Mouse (Mus musculus): ENCODE data around the gene Mettl8.

The Mettl8 gene

DNA sequence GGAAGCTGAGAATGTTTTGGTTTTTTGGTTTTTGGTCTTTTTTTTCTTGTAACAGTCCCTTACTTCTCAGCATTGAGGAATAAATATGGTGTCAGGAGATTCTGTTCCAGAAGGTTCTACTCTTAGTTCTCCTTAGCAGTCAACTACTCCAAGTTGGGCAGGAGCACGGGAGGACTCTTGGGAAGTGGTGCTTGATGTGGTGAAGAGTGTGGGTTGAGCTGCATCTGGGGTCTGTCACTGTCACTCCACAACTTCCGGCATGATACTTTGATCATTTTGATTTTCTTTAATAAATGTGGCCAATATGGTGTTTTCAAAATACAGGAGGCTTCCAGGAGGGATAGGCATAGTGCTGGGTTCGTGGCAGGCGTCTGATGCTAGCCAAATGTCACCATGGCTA lies 22.4 kb downstream of the Mettl8 start:
- in situ Hi-C loops (cut with MboI) = loop anchor here (5.0 kb wide), 1 partner anchor 71 kb away; no protein-coding TSS in a partner anchor

DNA sequence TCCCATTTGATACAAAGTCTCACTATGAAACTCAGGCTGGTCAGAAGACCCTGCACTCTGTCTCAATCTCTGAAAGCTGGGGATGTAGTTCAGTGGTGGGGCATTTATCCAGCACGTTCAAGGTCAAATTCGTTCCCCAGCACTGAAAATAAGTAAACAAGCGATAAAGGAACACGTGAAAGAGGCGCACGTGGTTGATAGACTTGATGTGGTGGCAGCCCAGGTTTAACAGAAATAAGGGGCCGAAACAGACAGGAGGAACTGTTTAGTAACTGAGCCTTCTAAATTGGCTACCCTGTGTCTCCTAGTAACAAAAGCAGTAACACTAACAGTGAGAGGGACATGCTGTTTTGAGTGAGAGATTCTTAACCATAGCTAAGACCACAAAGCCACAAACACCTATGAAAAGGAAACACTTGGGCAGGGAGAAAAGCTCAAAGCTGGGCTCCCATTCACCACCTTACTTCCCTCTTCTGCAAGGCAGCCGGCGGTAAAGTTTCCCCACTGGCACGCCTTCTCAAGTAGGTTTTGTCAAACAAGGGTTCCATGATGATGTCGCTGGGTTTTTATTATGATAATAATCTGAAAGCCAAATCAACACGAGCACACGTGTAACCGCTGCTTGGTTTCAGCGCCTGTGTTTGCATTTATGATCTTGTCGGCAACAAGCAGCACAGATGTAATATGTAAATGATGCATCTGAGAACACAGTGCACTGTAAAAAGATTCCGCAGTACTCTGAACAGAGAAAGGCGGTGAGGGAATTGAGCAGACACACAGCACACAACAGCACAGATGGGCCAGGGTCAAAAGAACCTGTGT lies 23.2 kb downstream of the Mettl8 start:
- in situ Hi-C loops (cut with MboI) = loop anchor here (5.0 kb wide), 1 partner anchor 70 kb away; no protein-coding TSS in a partner anchor

DNA sequence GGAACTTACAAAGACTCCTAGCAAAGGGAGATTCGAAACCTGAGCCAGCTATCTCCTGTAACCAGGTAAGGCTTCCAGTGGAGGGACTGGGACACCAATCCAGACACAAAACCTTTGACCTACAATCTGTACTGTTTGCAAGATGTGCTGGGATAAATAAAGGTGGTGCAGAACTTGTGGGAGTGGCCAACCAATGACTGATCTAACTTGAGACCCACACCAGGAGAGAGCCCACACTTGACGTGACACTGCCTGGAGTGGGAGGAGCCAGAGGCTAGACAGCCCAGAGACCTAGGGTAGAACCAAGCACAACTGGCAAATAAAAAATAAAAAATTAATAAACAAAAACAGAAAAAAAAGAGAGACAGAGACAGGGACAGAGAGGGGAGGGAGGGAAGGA lies 24.7 kb downstream of the Mettl8 start:
- in situ Hi-C loops (cut with MboI) = loop anchor here (5.0 kb wide), 1 partner anchor 68 kb away; no protein-coding TSS in a partner anchor

DNA sequence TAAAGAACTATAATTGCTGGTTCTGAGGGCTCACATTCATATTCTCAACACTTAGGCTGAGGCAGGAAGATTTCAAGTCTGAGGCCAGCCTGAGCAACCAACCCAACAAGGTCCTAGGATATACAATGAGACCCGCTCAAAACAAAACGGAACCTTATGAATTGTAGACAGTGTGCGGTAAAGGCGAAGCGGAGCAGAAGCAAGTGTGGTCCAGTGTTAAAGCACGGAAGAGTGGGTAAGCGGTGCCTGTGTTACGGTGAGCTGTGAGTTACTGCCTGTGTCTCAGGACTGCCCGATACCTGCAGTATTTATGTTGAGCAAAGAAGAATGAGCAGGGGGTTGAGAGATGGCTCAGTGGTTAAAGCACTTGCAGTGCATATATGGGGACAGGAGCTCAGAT lies 27.8 kb downstream of the Mettl8 start:
- in situ Hi-C loops (cut with MboI) = no loop called here

DNA sequence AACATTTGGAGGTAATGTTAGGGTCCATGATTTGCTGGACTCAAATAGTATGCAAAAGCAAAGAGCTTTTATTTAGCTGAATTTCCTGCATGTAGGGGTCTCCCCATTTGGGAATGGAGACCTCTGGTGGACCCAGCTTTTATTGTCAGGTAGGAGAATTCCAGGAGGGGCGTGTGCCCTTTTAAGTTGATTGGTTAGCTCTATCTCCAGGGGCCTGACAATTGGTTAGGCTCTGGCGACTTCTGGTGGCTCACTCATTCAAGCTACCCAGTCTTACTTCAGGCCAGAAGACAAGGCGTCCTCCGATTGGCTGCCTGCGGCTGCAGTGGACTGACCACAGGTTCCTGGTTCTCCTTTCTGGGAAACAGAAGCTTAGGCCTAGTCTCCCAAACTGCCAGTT lies 28.6 kb downstream of the Mettl8 start:
- in situ Hi-C loops (cut with MboI) = no loop called here

DNA sequence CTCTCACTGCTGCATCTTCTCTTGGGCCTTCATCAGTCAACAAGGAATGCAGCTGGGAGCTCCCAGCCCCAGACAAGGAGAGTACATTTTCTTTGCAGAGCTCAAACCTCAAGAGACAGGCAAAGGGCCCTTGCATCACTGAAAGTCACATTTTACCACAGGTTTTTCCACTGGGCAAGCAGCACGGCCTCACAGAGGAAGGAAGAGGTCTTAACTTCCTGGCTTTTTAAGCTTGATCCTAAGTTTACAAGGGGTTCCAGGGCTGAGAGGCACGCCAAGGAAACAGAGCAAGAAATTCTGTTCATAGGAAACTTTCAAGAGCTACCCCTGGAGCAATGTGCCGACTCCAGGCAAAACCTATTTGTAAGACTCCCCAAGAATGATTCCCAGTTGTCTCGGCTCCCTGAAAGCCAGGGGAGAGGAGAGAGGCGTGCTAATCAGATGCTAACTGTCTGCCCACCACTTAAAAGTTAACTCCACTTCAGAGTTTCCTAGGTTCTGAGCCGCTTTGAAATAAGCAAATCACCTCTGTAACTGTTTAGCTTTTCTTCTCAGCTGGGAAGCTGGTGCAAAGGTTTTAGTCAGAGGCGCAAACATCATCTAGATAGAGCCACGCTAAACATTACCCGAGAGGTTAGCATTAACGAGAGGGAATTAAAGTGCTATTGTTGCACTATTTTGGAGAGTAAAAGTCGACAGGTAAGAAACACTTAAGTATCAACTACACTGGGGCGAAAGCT lies 29.6 kb downstream of the Mettl8 start:
- in situ Hi-C loops (cut with MboI) = no loop called here

DNA sequence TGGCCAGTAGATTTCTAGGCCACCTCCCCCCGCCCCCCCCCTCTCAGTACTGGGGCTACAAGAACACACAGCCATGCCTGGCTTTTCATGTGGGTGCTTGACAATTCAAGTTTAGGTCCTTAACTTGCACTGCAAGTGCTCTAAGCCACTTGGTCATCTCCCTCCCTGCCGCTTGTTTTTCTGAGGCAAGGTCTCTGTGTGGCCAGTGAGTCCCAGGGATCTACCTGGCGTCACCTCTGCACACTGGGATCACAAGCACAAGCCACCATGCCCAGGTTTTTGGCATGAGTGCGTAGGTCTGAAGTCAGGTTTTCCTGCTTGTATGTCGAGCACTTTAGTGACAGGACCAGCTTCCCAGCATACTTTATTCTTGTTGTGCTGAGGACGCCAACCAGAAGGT lies 31.4 kb downstream of the Mettl8 start:
- in situ Hi-C loops (cut with MboI) = no loop called here

DNA sequence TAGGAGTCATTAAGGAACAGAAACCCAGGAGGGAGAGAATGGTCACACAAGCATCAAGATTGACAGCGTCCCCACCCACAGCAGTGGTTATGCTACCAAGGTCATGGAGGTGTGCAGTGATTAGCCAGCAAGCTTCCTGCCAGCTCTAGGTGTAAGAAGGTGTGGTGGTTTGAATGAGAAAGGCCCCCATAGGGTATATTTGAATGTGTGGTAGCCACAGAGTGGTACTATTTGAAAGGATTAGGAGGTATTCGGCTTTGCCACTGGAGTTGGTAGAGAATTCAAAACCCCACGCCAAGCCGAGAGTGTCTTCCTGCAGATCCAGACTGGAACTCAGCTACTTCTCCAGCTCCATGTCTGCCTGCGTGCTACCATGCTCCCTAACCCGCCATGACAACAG lies 32.4 kb downstream of the Mettl8 start:
- in situ Hi-C loops (cut with MboI) = no loop called here

DNA sequence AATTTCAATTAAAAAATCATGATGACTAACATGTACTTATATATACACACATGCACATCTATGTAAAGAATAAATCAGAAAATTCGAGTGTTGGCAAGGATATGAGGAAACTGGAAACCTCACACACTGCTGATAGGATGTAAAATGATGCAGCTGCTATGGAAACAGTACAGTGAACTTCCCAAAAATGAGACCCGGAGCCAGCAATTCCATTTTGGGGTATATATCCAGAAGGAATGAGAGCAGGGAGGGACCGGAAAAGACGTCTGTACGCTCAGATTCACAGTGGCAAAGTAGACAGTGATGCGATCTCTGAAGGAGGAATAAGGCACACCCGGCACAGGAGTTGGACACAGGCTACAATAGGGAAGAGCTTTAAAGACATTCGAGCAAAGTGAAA lies 34.7 kb downstream of the Mettl8 start:
- in situ Hi-C loops (cut with MboI) = no loop called here

DNA sequence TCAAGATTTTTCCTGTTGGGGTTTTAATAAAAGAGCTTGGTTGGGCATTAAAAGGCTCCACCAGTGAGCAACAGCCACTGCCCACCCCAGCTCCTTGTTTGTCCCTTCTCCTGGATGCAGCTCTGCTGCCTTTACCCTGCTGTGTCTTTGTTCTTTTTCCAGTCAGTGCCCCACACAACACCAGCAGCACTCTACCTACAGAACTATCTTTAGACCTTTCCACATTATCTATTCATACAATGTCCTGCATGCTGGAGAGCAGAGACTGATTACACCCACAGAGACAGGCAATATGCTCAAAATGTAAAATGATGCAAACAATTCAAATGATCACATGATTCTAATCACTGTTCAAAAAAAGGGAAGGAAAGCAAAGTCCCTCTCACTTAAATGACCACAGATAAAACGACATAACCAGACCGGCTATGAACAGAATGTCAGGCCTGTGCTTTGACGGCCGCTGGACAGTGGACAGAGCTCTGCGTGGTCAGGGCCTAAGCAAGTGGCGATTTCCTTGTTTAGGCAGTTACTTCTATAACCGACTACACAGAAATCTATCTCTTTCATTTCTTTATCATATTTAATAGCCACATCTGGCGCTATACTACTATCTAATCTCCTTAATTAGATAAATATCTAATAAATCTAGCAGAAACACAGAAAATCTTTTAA lies 35.5 kb downstream of the Mettl8 start:
- in situ Hi-C loops (cut with MboI) = no loop called here

DNA sequence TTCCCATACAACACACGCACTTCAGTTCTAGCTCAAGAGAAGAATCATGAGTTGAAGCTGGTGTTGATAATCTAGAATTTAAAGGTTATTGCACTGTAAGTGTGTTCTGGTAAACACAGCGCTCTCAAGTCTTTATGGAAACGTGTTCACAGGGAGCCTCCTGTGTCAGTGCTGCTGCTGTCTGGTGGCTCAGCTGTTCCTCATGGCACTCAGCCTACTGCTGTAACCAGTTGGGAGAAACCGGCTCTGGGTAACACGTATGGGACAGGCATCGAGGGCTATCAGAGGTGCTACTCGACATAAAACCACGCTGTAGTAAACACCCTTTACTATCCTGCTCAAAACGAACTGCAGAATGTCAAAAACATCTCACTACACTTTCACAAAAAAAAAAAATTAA lies 36.1 kb downstream of the Mettl8 start:
- in situ Hi-C loops (cut with MboI) = no loop called here

DNA sequence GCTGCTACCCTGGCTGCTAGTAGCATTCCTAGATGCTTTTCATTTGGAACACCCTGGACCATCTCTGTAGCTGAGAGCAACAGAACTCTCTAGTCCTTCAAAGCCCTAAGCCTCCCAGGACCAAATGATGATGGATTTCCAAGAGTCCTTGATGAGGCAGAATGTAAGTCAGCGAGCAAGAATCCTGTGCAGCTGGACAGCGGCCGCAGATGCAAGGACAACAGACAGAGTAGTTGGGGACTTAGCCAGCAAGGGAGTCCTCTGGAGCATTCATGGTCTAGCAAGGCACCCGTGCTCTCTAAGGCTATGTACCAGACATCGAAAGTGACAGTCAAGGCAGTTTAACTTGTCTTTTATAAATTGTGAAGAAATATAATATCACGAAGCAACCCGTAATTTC lies 41.9 kb downstream of the Mettl8 start:
- in situ Hi-C loops (cut with MboI) = no loop called here

DNA sequence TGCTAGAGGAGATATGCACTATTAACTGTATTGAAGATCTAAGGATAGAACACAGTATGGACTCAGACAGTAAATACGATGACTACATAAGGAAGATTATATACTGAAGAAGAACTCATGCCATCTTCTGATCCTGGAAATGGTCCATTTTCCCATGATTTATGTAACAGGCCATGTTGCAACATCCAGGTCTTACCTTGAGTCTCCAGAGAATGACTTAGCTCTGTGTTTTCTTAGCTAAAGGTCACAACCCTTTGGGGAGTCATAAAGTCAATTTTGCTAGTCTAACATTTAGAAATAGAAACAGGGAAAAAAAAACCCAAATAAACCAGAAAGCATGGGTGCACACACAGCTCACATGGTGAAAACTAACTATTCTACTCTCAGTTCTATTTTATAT lies 43.6 kb downstream of the Mettl8 start:
- in situ Hi-C loops (cut with MboI) = no loop called here

DNA sequence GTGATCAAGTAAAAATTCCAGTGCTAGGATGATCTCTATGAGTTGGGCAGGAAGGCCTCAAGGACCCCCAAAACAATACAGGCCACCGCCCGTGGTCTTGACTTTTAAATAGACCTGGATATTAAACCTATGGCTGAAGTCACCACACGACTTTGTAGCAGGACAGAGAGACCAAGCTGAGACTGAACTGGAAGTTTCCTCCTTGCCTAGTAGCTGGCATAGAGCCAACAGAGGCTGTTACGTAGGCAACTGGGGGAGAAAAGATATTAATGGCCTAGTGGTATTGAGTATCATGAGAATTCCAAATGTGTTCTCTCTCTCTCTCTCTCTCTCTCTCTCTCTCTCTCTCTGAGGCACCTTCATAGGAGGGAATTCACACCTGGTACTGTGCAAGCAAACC lies 51.0 kb downstream of the Mettl8 start:
- in situ Hi-C loops (cut with MboI) = no loop called here

DNA sequence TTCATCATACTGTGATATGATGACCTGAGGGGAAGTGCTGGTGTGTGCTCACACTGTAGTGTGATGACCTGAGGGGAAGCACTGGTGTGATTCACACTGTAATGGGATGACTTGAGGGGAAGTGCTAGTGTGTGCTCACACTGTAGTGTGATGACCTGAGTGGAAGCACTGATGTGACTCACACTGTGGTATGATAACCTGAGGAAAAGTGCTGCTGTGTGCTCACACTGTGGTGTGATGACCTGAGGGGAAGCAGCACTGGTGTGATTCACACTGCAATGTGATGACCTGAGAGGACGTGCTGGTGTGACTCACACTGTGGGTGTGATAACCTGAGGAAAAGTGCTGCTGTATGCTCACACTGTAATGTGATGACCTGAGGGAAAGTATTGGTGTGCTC lies 52.9 kb downstream of the Mettl8 start:
- in situ Hi-C loops (cut with MboI) = no loop called here

DNA sequence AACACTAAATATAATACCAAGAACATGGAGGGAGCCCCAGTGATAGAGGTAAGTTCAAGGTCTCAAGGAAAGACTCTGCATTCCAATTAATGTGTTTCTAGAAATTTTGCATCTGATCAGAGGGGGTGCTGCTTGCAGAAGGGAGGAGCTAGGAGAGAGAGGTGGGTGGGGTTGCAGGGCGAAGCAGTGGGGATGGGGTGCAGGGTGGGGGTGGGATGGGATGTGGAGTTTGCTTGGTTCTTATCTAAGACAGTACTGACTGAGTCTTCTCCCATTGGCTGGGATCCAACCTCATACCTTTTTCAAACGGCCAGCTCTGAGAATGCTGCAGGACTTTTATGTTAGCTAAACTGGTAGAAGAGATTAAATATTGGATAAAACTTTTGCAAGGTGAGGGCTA lies 56.6 kb downstream of the Mettl8 start:
- in situ Hi-C loops (cut with MboI) = no loop called here

DNA sequence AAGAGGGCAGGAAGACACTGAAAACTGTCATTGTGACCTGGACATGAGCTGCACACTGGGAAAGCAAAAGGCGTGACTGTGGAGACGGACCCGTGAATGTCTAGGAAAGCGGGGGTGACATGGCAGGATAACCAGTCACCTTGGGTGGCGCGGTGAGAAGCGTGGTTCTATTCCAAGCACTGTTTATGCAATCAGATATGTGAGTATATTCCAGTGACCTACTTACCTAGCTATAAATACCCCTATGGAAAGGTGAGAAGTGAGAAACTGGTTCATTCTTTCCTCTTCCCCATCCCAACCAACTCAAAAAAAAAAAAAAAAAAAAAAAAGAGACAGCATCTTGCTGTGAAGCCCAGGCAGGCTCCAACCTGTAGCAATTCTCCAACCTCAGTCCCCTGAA lies 58.9 kb downstream of the Mettl8 start:
- in situ Hi-C loops (cut with MboI) = no loop called here

DNA sequence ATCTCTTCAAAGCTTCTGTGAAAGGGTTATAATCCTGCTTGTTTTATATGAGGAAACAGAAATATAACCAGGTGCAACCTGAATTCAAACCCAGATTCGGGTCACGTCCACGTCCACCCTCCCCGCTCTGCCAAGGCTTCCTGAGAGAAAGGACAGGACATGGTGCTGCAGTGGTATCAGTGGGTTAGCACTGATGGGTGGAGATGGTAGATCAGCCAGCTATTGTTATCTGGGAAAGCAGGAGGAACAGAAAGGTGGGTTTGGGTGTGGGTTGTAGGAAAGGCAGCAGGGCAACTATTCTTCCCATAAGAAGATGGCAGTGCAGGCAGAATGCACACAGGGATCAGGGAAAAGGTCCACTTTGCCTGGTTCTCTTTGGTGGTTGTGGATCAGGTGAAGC lies 59.5 kb downstream of the Mettl8 start:
- in situ Hi-C loops (cut with MboI) = no loop called here

DNA sequence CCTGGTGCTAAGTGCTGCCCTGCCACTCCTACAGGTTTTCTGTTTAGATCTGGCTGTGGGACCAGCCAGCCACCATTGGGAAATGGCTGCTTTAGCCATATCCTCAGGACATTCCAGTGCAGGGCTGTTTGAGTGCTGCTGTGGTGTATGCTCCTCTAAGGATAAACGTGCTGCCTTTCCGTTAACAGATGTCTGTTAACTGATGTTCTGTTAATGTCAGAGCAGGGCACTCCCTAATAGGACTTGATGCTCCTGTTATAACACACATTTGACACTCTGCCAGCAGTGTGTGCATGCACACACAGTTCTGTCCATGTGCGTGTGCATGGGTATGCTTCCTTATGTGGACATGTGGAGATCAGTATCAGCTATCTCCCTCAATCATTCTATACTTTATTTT lies 61.6 kb downstream of the Mettl8 start:
- in situ Hi-C loops (cut with MboI) = no loop called here

DNA sequence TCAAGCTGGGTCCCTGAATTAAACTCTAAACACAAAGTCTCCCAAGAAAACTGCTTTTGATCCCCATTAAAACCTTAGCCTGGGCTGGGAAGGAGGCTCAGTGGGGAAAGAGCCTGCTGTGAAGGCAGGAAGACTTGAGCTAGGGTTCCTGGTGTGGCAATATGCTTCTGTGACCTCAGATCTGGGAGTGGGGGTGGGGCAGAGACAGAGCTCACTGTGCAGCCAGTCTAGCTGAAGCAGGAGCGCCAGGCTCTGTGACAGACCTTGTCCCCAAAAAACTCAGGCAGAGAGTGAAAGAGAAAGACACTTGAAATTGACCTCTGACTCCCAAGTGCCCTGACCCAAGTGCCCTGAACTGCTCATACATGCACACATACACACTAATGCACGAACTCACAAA lies 62.7 kb downstream of the Mettl8 start:
- in situ Hi-C loops (cut with MboI) = no loop called here

DNA sequence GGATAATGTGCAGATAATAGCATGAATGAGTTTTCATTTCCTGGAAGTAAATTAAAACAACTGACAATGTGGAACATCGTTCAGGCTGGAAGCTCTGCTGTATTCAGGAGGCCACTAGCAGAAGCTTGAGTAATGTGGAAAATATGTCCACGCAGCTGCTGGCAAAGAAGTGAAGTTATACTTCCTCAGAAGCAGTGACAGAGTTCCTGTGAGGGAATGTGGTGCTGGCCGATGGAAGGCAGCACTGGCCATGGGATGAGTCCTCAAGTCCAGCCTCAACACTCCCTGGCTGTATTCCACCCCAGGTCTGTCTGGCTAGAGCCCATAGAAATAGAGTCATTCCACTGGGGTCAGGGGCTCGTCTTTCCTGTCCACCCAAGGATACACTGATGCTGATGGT lies 65.2 kb downstream of the Mettl8 start:
- in situ Hi-C loops (cut with MboI) = no loop called here
